Mouse (Mus musculus): ENCODE measurements around the gene Gm49373. TPM values are rescaled to one million over a fixed set of nuclear protein-coding genes. Genes with fewer than 3 reads are reported as not detected.

Gene Gm49373
- polyA plus RNA-seq, 1 experiment from 2014 or later = 1.3 TPM

DNA sequence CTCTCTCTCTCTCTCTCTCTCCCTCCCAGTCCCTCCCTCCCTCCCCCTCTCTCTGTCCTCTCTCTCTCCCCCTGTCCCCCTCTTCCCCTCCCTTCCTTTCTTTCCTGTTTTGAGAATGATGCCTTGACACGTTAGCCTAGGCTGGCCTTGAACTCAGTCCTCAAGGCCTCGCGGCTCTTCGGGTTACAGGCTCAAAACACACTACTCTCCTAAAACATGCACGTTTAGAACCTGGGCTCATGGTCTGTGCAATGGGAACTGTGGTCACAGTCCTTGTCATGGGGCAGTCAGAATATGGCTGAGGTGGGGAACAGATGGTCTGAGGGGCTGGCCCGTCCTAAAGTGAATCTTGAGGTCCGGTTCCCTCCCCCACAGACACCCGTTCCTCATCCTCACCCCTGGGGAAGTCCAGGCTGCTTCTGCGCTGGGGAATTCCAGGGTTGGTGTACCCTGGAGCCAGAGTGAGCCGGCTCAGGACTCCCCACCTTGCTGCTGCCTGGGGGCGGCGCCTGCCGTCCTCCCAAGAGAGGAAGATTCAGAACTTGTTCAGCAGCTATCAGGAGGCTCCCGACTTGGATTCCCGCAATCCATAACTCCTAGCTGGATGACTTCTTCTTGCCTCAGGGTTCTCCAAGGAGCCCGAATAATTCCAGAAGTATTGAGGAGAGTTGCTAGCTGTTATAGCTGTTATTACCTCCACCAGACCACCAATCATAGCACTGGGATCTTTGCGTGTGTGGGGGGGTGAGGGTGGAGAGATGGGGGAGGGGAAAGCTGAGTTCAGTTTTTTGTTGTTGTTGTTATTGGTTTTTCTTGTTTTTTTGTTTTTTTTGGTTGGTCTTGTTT is 56.3 kb downstream of the Gm49373 start:
- no peak overlapping the region for H3K27ac ChIP-seq (ENCODE audit: low read depth, low read length)
- no peak overlapping the region for H3K4me3 ChIP-seq (ENCODE audit: low read depth, low read length)
- ATAC-seq (ENCODE audit: low FRiP score) = no peak
- peaks cover 35% of the 10 kb centered on the region for H3K27me3 ChIP-seq (ENCODE audit: control insufficient read depth, insufficient read depth, low read length)
- no peak overlapping the region for H3K9ac ChIP-seq (ENCODE audit: low read length)
- H3K36me3 ChIP-seq (ENCODE audit: control insufficient read depth, insufficient read depth, low read length) = no peaks in the 10 kb centered on the region
- H3K9me3 ChIP-seq (ENCODE audit: control insufficient read depth, low read length) = no peaks in the 10 kb centered on the region
- peak; percentile 87 for DNase-seq (ENCODE audit: low spot score, missing footprints)
- no peak overlapping the region for H3K4me2 ChIP-seq
- no peaks in the 10 kb centered on the region; the same call in 1 of the 2 replicates for H3K4me1 ChIP-seq (ENCODE audit: control insufficient read depth, insufficient read depth, low read length)
- 5% methylated on average over 17 of the region's 17 CpGs for WGBS

DNA sequence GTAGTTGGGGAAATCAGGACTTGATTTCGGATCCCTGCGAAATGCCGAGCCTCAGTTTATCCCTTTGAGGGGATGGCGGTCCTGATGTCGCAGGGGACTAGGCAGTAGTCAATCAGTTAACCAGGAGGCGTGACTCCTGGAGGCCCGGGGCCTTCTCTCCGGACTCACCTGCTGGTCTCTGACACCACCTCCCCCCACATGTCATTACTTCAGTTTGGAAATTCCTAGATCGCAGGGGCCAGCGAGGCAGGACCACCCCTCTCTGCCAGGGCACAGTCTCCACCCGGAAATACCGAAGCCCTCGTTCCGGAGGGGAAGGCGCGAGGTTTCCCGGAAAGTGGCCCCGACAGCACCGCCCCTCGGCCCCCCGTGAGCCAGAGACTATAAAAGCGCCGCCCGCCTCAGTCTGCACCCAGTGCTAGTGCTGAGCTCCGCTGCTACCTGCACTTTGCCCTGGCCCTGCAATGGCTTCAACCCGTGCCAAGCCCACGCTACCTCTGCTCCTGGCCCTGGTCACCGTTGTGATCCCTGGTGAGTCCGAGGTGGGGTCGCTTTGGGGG is 57.2 kb downstream of the Gm49373 start, which contains the start of gene Icam1:
Icam1 (plus strand) TSS at position 415 of the 560 bp plus-strand sequence.
- Histone ChIP-seq H3K4me2 (peak within 1 kb of the TSS; percentile 30), H3K4me3 (ENCODE audit: low read depth, low read length) (peak within 1 kb of the TSS; percentile 17), H3K9me3 (ENCODE audit: control insufficient read depth, low read length) (no peaks in the 10 kb centered on the region), H3K4me1 (ENCODE audit: control insufficient read depth, insufficient read depth, low read length) (no peaks in the 10 kb centered on the region; the same call in 1 of the 2 replicates), H3K36me3 (ENCODE audit: control insufficient read depth, insufficient read depth, low read length) (no peaks in the 10 kb centered on the region), H3K27ac (ENCODE audit: low read depth, low read length) (no peak within 1 kb of the TSS), H3K27me3 (ENCODE audit: control insufficient read depth, insufficient read depth, low read length) (peaks cover 35% of the 10 kb centered on the region), H3K9ac (ENCODE audit: low read length) (peak within 1 kb of the TSS; percentile 27; the same call in 1 of the 2 replicates)
- WGBS = under 1% methylated on average over 30 of the region's 30 CpGs
- DNase-seq (ENCODE audit: low spot score, missing footprints) (peak; percentile 91), ATAC-seq (ENCODE audit: low FRiP score) (no peak)

DNA sequence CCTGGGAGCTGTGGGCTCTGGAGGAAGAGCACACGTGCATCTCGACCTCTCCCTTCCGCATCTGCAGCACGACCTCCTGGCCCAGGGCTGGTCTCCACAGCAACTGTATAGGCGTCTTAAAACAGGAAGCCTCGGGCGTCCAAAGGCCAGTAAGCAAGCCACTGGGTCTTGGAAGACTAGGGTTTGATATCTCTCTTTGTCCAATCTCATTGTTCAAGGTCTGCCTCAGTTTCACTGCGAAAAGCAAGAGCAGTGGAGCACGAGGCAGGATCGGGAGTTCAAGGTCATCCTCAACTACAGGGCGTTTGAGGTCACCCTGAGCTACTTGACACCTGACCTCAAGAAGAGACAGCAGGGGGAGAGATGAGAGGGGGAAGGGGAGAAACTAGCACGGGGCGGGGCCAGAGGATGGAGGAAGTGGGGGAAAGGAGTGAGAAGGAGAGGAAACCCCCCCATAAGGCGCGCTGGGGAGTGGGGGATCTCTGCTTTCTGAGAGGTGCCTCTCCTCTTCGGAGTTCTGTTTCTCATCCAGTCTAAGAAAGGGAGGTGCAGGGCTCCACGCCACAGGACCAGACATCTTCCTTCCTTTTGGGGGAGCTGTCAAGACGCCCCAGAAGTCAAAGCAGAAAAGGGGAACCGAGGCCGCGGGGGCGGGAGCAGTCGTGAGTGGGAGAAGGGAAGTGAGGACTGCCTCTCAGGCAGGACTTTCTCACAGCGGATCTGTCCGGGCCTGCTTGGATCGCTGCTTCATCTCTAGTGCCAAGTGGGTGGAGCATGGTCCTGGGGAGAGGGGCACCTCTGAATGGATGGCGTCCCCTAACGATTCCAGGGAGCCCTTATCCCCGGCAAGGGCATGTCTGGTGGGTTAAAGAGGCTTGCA is 58.0 kb downstream of the Gm49373 start:
- DNase-seq (ENCODE audit: low spot score, missing footprints) = no peak

More for the DNA sequence above, 58.0 kb downstream of the Gm49373 start:
- peak overlapping the region; percentile 30 for H3K4me2 ChIP-seq
- no peaks in the 10 kb centered on the region; the same call in 1 of the 2 replicates for H3K4me1 ChIP-seq (ENCODE audit: control insufficient read depth, insufficient read depth, low read length)
- no peak overlapping the region for H3K9ac ChIP-seq (ENCODE audit: low read length)
- H3K9me3 ChIP-seq (ENCODE audit: control insufficient read depth, low read length) = no peaks in the 10 kb centered on the region
- H3K4me3 ChIP-seq (ENCODE audit: low read depth, low read length) = peak overlapping the region; percentile 17; the same call in 1 of the 2 replicates
- 3% methylated on average over 28 of the region's 29 CpGs for WGBS
- peaks cover 35% of the 10 kb centered on the region for H3K27me3 ChIP-seq (ENCODE audit: control insufficient read depth, insufficient read depth, low read length)
- no peaks in the 10 kb centered on the region for H3K36me3 ChIP-seq (ENCODE audit: control insufficient read depth, insufficient read depth, low read length)
- ATAC-seq (ENCODE audit: low FRiP score) = no peak
- H3K27ac ChIP-seq (ENCODE audit: low read depth, low read length) = no peak overlapping the region

MicroRNAs encoded within 50 kb of the gene (microRNA counts, 519-probe panel; counts per million panel counts)
- not detected for microRNA mmu-miR-1900

Small RNA genes within 50 kb of the gene (microRNA-seq; reads per million reads assigned to microRNA genes)
- not detected for gene Mir1900
- 2.5 reads per million, percentile 9 among the genes with 10 or more reads in this experiment for gene Mir7082

Other genes with a start within 250 kb of the Gm49373 start
- gene A230050P20Rik, start 204.5 kb downstream of the Gm49373 start, polyA plus RNA-seq (2014; fragmentation: Nextera tagmentation; extraction: Ambion mirVana) = 0.45 and 0.66 TPM in 2 replicates
- gene Angptl6, start 193.4 kb downstream of the Gm49373 start, polyA plus RNA-seq (2014; fragmentation: Nextera tagmentation; extraction: Ambion mirVana) = 5.0 and 6.1 TPM in 2 replicates
- 52.3 and 57.1 TPM in 2 replicates for gene Ppan, start 184.9 kb downstream of the Gm49373 start, polyA plus RNA-seq (2014; fragmentation: Nextera tagmentation; extraction: Ambion mirVana)
- gene Eif3g, start 174.5 kb downstream of the Gm49373 start, polyA plus RNA-seq (2014; fragmentation: Nextera tagmentation; extraction: Ambion mirVana) = 348 and 354 TPM in 2 replicates
- gene Dnmt1, start 113.2 kb downstream of the Gm49373 start, polyA plus RNA-seq (2014; fragmentation: Nextera tagmentation; extraction: Ambion mirVana) = 67.4 and 73.3 TPM in 2 replicates
- gene S1pr2, start 96.3 kb downstream of the Gm49373 start, polyA plus RNA-seq (2014; fragmentation: Nextera tagmentation; extraction: Ambion mirVana) = 18.1 and 20.1 TPM in 2 replicates
- gene Mrpl4, start 70.4 kb downstream of the Gm49373 start, polyA plus RNA-seq (2014; fragmentation: Nextera tagmentation; extraction: Ambion mirVana) = 120 and 121 TPM in 2 replicates
- 3.9 and 4.0 TPM in 2 replicates for gene Icam1, start 57.1 kb downstream of the Gm49373 start, polyA plus RNA-seq (2014; fragmentation: Nextera tagmentation; extraction: Ambion mirVana)
- gene Icam4, start 43.7 kb downstream of the Gm49373 start, polyA plus RNA-seq (2014; fragmentation: Nextera tagmentation; extraction: Ambion mirVana) = 5.4 and 9.2 TPM in 2 replicates
- not detected in 2 replicates for gene Icam5, start 41.0 kb downstream of the Gm49373 start, polyA plus RNA-seq (2014; fragmentation: Nextera tagmentation; extraction: Ambion mirVana)
- 0.86 and 2.1 TPM in 2 replicates for gene Zglp1, start 6.0 kb downstream of the Gm49373 start, polyA plus RNA-seq (2014; fragmentation: Nextera tagmentation; extraction: Ambion mirVana)
- 46.3 and 50.4 TPM in 2 replicates for gene Fdx1l, start 518 bp upstream of the Gm49373 start, polyA plus RNA-seq (2014; fragmentation: Nextera tagmentation; extraction: Ambion mirVana)
- 2.0 and 2.1 TPM in 2 replicates for gene Gm38431, start 18.9 kb upstream of the Gm49373 start, polyA plus RNA-seq (2014; fragmentation: Nextera tagmentation; extraction: Ambion mirVana)
- 66.0 and 76.1 TPM in 2 replicates for gene Raver1, start 18.9 kb upstream of the Gm49373 start, polyA plus RNA-seq (2014; fragmentation: Nextera tagmentation; extraction: Ambion mirVana)
- 6.1 and 7.1 TPM in 2 replicates for gene Tyk2, start 58.1 kb upstream of the Gm49373 start, polyA plus RNA-seq (2014; fragmentation: Nextera tagmentation; extraction: Ambion mirVana)
- 297 and 318 TPM in 2 replicates for gene Cdc37, start 76.9 kb upstream of the Gm49373 start, polyA plus RNA-seq (2014; fragmentation: Nextera tagmentation; extraction: Ambion mirVana)
- gene Pde4a, start 92.6 kb upstream of the Gm49373 start, polyA plus RNA-seq (2014; fragmentation: Nextera tagmentation; extraction: Ambion mirVana) = 5.0 and 6.5 TPM in 2 replicates
- gene Keap1, start 166.3 kb upstream of the Gm49373 start, polyA plus RNA-seq (2014; fragmentation: Nextera tagmentation; extraction: Ambion mirVana) = 20.0 and 26.3 TPM in 2 replicates
- gene S1pr5, start 175.3 kb upstream of the Gm49373 start, polyA plus RNA-seq (2014; fragmentation: Nextera tagmentation; extraction: Ambion mirVana) = 0.19 and 0.21 TPM in 2 replicates
- 37.2 and 45.8 TPM in 2 replicates for gene Atg4d, start 192.2 kb upstream of the Gm49373 start, polyA plus RNA-seq (2014; fragmentation: Nextera tagmentation; extraction: Ambion mirVana)
- 13.2 and 16.3 TPM in 2 replicates for gene Kri1, start 214.9 kb upstream of the Gm49373 start, polyA plus RNA-seq (2014; fragmentation: Nextera tagmentation; extraction: Ambion mirVana)
- gene Cdkn2d, start 218.3 kb upstream of the Gm49373 start, polyA plus RNA-seq (2014; fragmentation: Nextera tagmentation; extraction: Ambion mirVana) = 70.6 and 71.9 TPM in 2 replicates
- 0.36 and 0.68 TPM in 2 replicates for gene Ap1m2, start 239.2 kb upstream of the Gm49373 start, polyA plus RNA-seq (2014; fragmentation: Nextera tagmentation; extraction: Ambion mirVana)
- gene Slc44a2, start 247.6 kb upstream of the Gm49373 start, polyA plus RNA-seq (2014; fragmentation: Nextera tagmentation; extraction: Ambion mirVana) = 53.9 and 58.6 TPM in 2 replicates